Mouse (Mus musculus) E14TG2a.4 (cell line): ENCODE measurements around the gene Plagl1.

ENCODE experiments used
- CTCF ChIP-seq: conservative IDR thresholded peaks from 2 replicates; pipeline ENCODE4 v1.5.1; 2014; ENCODE audit warnings: low read length
- POU5F1 ChIP-seq: IDR thresholded peaks from 2 replicates; pipeline ENCODE4 v1.6.1; 2014; ENCODE audit warnings: low read length, borderline replicate concordance

DNA sequence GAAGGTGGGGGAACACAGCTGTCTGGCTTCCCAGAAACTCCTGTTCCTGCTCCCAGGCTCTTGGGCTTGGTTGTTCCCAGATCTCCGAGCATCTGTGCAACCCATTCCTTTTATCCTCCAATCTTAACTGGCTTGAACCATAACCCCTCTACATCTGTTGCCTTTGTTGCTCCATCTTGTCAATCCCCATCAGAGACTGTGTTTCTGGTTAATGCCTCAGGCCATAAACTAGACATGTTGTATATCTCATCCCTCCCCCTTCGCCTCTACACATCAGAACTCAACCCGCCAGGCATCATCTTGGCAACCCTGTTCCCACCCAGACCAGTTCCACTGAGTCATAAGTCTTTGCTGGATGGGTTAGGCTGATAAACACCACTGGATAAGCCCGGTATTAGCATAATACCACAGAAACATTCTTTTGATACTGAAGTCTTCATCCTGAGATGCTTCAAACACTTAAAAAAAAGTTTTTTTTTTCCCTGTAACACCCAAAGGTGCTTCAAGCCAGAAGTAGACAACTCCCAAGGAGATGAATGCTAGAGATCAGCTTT is 92.6 kb downstream of the Plagl1 start:
- TF ChIP-seq CTCF (no peak), POU5F1 (no peak)
